Mouse (Mus musculus): Measurements from ENCODE around the gene Dolk. TPM values are rescaled to one million over a fixed set of nuclear protein-coding genes. Genes with fewer than 3 reads are reported as not detected.

The Dolk gene
- polyA plus RNA-seq, 1 experiment from 2014 or later: 21.5 TPM

DNA sequence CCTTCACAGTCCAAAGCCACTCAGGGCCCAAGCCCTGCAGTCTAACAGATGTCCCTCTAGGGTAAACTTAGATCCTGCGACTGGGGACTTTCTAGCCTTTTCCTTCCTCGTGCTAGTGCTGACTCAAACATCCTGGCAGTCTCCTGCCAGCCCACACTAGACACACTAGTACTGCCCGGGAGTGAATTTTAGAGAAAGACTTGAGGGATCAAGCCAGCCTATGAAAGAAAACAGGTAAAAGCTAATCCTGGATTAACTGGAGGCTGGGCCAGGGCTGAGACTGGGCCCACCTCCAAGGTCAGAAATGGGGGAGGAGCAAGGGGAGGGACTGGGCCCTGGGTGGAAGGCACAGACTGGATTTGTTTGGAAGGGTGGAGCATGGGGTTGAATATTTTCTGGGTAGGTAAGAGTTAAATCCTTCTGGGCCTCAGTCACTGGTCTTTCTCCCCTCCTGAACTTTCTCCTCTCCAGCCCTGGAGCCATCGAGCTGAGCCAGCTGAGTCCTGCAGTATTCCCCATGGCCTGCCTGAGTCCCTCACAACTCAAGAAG is 19.7 kb downstream of the Dolk start:
- ATAC-seq (replicated peaks; ENCODE audit: insufficient number of reproducible peaks, low FRiP score, low TSS enrichment, low read depth): peak; percentile 21; the same call in 1 of the 2 replicates
- Histone ChIP-seq H3K4me3 (ENCODE audit: low read depth, low read length) (no peak overlapping the region), H3K36me3 (replicated peaks; ENCODE audit: control insufficient read depth, insufficient read depth, low read depth, low read length) (no peaks in the 10 kb centered on the region; the same call in 1 of the 2 replicates), H3K4me1 (ENCODE audit: control insufficient read depth, insufficient read depth, low read length) (peaks cover 4% of the 10 kb centered on the region; the same call in 1 of the 2 replicates), H3K9ac (replicated peaks; ENCODE audit: low read length) (peak overlapping the region; percentile 1; the same call in 1 of the 2 replicates), H3K27me3 (ENCODE audit: control insufficient read depth, insufficient read depth, low read length) (no peaks in the 10 kb centered on the region), H3K4me2 (ENCODE audit: low read depth, low read length) (no peak overlapping the region), H3K9me3 (replicated peaks; ENCODE audit: control insufficient read depth, low read length) (no peaks in the 10 kb centered on the region), H3K27ac (replicated peaks; ENCODE audit: low read depth, low read length) (peak overlapping the region; percentile 63)
- 22% methylated on average over 4 of the region's 4 CpGs for WGBS
- peak; percentile 69 for DNase-seq (ENCODE audit: low spot score)

DNA sequence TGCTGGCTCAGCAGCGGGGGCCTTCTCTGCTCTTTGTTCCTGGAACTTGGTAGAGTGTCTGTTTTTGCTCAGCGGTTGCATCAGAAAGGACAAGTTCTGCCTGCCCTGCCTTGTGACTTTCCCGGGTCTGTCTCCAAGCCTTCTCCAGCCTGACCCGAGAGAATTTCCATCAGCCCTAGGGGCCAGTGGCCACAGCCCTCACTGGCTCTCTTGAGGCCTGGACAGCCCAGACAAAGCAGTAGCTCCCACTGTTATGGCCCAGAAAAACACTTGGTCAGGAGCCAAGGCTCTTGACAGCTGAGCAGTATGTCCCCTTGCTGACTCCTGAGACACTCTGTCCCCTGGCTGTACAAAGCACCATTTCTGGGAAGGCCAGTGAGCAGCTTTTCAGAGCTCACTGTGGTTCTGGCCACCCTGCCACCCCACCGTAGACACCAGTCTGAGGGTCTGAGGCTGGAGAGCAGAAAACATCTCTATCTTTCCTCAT is 20.3 kb downstream of the Dolk start, which contains the start of gene Phyhd1:
Phyhd1 (plus strand) TSS at position 437 of the 487 bp plus-strand sequence.
- peak within 1 kb of the TSS; percentile 63 for H3K27ac ChIP-seq (replicated peaks; ENCODE audit: low read depth, low read length)
- ATAC-seq (replicated peaks; ENCODE audit: insufficient number of reproducible peaks, low FRiP score, low TSS enrichment, low read depth): no peak
- H3K4me1 ChIP-seq (ENCODE audit: control insufficient read depth, insufficient read depth, low read length): peaks cover 4% of the 10 kb centered on the region; the same call in 1 of the 2 replicates
- no peaks in the 10 kb centered on the region for H3K9me3 ChIP-seq (replicated peaks; ENCODE audit: control insufficient read depth, low read length)
- no peaks in the 10 kb centered on the region for H3K27me3 ChIP-seq (ENCODE audit: control insufficient read depth, insufficient read depth, low read length)
- H3K4me3 ChIP-seq (ENCODE audit: low read depth, low read length): no peak within 1 kb of the TSS
- DNase-seq (ENCODE audit: low spot score): no peak
- H3K4me2 ChIP-seq (ENCODE audit: low read depth, low read length): no peak within 1 kb of the TSS
- 39% methylated on average over 5 of the region's 5 CpGs for WGBS
- H3K9ac ChIP-seq (replicated peaks; ENCODE audit: low read length): peak within 1 kb of the TSS; percentile 1
- no peaks in the 10 kb centered on the region; the same call in 1 of the 2 replicates for H3K36me3 ChIP-seq (replicated peaks; ENCODE audit: control insufficient read depth, insufficient read depth, low read depth, low read length)

DNA sequence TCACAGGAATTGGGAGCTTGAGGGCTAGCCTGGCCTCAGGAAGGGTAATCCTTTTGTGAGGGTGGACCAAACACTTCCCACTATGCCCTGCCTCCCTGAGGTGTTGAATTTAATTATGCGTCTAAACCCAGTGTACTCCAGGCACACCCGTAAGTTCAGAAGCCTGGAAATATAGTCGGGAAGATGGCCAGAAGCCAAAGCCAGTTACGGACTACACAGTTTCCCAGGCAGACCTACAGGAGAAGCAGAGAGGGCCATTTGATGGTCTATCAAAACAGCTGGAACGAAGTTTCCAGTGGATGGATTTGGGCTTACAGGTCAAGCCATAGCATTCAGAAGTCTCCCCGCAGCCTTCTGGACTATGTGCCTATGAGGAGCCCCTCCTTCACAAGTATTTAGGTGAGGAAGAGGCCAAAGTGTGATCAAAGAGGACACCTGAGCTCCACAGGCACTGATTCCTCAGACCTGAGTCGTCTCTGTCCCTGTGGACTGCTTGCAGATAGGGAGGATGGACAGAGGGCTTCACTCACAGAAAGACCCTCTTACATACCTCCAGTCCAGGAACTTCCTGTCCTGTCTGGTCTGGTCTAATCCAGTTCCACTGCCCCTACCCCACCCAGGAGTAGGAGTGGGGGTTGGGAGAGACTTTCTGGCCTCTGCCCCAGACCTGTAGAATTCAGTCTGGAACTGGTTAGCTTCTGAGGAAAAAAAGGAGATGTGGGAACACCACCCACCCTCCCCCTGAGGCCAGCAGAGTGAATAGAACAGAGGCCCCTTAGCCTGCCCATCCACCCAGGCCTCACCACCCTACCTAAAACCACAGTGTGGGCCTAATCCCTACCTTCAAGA is 21.2 kb downstream of the Dolk start:
- Histone ChIP-seq H3K4me2 (ENCODE audit: low read depth, low read length) (no peak overlapping the region), H3K36me3 (replicated peaks; ENCODE audit: control insufficient read depth, insufficient read depth, low read depth, low read length) (peaks cover 2% of the 10 kb centered on the region; the same call in 1 of the 2 replicates), H3K27me3 (ENCODE audit: control insufficient read depth, insufficient read depth, low read length) (no peaks in the 10 kb centered on the region), H3K9ac (replicated peaks; ENCODE audit: low read length) (no peak overlapping the region), H3K4me3 (ENCODE audit: low read depth, low read length) (no peak overlapping the region), H3K9me3 (replicated peaks; ENCODE audit: control insufficient read depth, low read length) (no peaks in the 10 kb centered on the region), H3K4me1 (ENCODE audit: control insufficient read depth, insufficient read depth, low read length) (peaks cover 4% of the 10 kb centered on the region; the same call in 1 of the 2 replicates), H3K27ac (replicated peaks; ENCODE audit: low read depth, low read length) (peak overlapping the region; percentile 63; the same call in 1 of the 2 replicates)
- ATAC-seq (replicated peaks; ENCODE audit: insufficient number of reproducible peaks, low FRiP score, low TSS enrichment, low read depth) (no peak), DNase-seq (ENCODE audit: low spot score) (peak; percentile 60)
- WGBS: 70% methylated on average over 7 of the region's 7 CpGs

DNA sequence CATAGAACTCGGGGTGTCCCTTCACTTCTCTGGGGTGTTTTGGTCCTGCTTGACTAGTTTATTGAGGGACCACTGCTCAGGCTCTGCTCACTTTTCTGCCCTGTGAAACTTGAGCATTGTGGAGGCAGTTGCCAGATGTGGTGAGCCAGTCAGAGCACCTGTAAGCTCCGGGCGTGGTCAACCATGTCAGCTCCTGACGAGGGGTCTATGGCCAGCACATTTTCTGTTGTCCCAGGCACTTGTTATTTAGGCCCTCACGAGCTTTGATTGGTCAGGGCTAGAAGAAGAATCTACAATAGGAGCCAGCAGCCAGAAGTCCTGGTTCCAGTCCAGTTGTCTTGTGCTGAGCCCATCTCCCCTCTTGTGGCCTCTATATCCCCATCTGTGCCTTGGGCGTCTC is 22.3 kb downstream of the Dolk start:
- Histone ChIP-seq H3K4me1 (ENCODE audit: control insufficient read depth, insufficient read depth, low read length) (peaks cover 4% of the 10 kb centered on the region; the same call in 1 of the 2 replicates), H3K36me3 (replicated peaks; ENCODE audit: control insufficient read depth, insufficient read depth, low read depth, low read length) (peaks cover 2% of the 10 kb centered on the region; the same call in 1 of the 2 replicates), H3K27me3 (ENCODE audit: control insufficient read depth, insufficient read depth, low read length) (no peaks in the 10 kb centered on the region), H3K27ac (replicated peaks; ENCODE audit: low read depth, low read length) (no peak overlapping the region), H3K9me3 (replicated peaks; ENCODE audit: control insufficient read depth, low read length) (no peaks in the 10 kb centered on the region), H3K9ac (replicated peaks; ENCODE audit: low read length) (no peak overlapping the region), H3K4me2 (ENCODE audit: low read depth, low read length) (no peak overlapping the region), H3K4me3 (ENCODE audit: low read depth, low read length) (no peak overlapping the region)
- WGBS: 88% methylated on average over 6 of the region's 6 CpGs
- no peak for ATAC-seq (replicated peaks; ENCODE audit: insufficient number of reproducible peaks, low FRiP score, low TSS enrichment, low read depth)
- no peak for DNase-seq (ENCODE audit: low spot score)

DNA sequence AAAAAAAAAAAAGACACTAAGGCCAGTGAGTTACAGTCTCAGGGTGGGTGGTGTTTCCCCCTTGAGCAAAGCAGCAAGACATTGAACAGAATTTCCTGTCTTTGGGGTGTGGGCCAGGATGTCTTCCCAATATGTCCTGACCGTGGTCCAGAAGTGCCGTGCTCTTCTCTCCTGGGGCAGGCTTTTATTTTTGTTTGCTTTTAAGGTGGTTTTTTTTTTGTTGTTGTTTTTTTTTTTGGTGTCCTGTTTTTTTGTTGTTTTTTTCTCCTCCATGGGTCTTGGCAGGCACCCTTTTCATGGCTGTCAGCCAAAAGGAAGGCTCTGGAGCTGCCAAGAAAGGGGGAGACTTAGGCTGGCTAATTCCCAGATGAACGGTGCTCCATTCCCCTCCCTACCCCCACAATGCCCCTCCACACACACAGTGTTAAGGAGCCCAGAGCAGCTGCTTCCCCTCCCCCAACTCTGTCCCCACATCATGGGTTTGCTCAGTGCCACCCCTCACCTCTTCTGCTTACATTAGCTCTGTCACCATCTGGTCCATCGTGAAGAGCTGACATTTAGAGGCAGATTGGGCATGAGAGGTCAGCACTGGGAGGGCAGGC is 23.2 kb downstream of the Dolk start:
- no peak for DNase-seq (ENCODE audit: low spot score)
- peaks cover 4% of the 10 kb centered on the region; the same call in 1 of the 2 replicates for H3K4me1 ChIP-seq (ENCODE audit: control insufficient read depth, insufficient read depth, low read length)
- no peak overlapping the region for H3K4me2 ChIP-seq (ENCODE audit: low read depth, low read length)
- H3K9me3 ChIP-seq (replicated peaks; ENCODE audit: control insufficient read depth, low read length): no peaks in the 10 kb centered on the region
- H3K27me3 ChIP-seq (ENCODE audit: control insufficient read depth, insufficient read depth, low read length): no peaks in the 10 kb centered on the region
- no peak overlapping the region for H3K27ac ChIP-seq (replicated peaks; ENCODE audit: low read depth, low read length)
- no peak overlapping the region for H3K4me3 ChIP-seq (ENCODE audit: low read depth, low read length)
- H3K36me3 ChIP-seq (replicated peaks; ENCODE audit: control insufficient read depth, insufficient read depth, low read depth, low read length): peaks cover 2% of the 10 kb centered on the region
- no peak for ATAC-seq (replicated peaks; ENCODE audit: insufficient number of reproducible peaks, low FRiP score, low TSS enrichment, low read depth)
- no peak overlapping the region for H3K9ac ChIP-seq (replicated peaks; ENCODE audit: low read length)
- 77% methylated on average over 4 of the region's 4 CpGs for WGBS

DNA sequence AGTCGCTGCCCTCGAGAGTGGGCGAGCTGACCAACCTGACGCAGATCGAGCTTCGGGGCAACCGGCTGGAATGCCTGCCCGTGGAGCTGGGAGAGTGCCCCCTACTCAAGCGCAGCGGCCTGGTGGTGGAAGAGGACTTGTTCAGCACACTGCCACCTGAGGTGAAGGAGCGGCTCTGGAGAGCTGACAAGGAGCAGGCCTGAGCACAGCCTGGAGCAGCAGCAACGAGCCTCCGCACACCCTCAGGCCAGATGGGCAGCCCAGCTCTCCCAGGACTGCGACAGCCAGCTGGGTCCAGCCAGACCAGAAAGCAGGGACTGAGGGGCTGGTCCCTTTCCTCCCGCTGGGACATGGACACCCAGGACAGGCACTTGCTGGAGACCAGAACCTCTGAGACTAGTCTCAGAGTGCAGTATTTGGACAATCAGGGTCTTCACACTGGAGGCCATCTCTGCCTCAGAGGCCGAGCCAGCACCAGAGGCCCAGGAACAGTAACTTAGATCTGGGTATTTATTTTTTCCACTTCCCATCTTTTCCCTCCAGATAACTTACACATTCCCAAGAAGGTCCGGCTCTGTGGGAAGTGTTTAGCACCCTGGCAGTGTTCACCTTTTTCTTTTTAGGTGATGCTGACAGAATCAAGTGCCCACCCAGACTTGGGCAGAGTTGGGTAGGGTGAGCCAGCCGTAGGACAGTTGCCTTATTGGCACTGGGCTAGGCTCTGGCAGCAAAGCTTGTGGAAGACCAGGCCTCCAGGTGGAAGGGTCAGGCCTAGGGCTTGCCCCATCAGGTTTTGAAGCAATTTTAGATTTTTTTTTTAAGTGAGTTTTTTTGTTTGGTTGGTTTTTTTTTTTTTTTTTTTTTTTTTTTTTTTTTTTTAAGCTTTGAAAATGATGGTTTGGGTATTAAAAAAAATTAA is 24.0 kb downstream of the Dolk start:
- DNase-seq (ENCODE audit: low spot score) (no peak), ATAC-seq (replicated peaks; ENCODE audit: insufficient number of reproducible peaks, low FRiP score, low TSS enrichment, low read depth) (no peak)
- Histone ChIP-seq H3K4me2 (ENCODE audit: low read depth, low read length) (no peak overlapping the region), H3K9ac (replicated peaks; ENCODE audit: low read length) (no peak overlapping the region), H3K27me3 (ENCODE audit: control insufficient read depth, insufficient read depth, low read length) (no peaks in the 10 kb centered on the region), H3K4me1 (ENCODE audit: control insufficient read depth, insufficient read depth, low read length) (peaks cover 4% of the 10 kb centered on the region; the same call in 1 of the 2 replicates), H3K9me3 (replicated peaks; ENCODE audit: control insufficient read depth, low read length) (no peaks in the 10 kb centered on the region), H3K27ac (replicated peaks; ENCODE audit: low read depth, low read length) (no peak overlapping the region), H3K4me3 (ENCODE audit: low read depth, low read length) (no peak overlapping the region), H3K36me3 (replicated peaks; ENCODE audit: control insufficient read depth, insufficient read depth, low read depth, low read length) (peaks cover 5% of the 10 kb centered on the region)
- whole genome bisulfite sequencing: 89% methylated on average over 18 of the region's 18 CpGs

DNA sequence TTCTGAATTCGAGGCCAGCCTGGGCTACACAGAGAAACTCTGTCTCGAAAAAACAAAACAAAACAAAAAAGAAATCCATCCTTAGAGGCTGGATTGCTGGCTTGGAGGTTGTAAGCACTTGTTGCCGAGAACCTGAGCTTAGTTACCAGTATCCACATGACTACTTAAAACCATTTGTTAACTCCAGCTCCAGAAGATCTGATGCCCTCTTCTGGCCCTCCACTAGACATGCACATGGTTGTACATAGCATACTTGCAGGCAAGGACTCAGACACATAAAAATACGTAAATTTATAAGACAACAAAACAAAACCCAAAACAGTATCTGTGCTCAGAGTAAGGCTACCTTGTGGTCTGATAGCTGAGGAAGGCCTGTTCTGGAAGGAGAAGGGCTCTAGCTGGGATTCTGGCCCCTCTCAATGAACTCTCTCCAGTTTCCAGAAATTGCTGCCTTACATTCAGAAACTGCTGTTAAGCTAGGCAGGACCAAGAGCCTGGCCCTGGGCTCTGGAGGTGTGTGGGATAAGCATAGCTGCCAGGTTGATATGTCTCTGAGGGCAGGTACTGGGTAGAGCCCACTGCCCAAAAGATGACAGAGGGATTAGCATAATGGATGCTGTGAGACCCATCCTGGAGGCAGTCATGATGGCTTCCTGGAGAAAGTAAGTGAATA is 24.9 kb downstream of the Dolk start:
- no peak overlapping the region for H3K4me3 ChIP-seq (ENCODE audit: low read depth, low read length)
- peaks cover 14% of the 10 kb centered on the region for H3K36me3 ChIP-seq (replicated peaks; ENCODE audit: control insufficient read depth, insufficient read depth, low read depth, low read length)
- H3K4me2 ChIP-seq (ENCODE audit: low read depth, low read length): no peak overlapping the region
- H3K9ac ChIP-seq (replicated peaks; ENCODE audit: low read length): no peak overlapping the region
- H3K4me1 ChIP-seq (ENCODE audit: control insufficient read depth, insufficient read depth, low read length): peaks cover 4% of the 10 kb centered on the region; the same call in 1 of the 2 replicates
- WGBS: 93% methylated on average over 4 of the region's 4 CpGs
- ATAC-seq (replicated peaks; ENCODE audit: insufficient number of reproducible peaks, low FRiP score, low TSS enrichment, low read depth) (no peak), DNase-seq (ENCODE audit: low spot score) (no peak)
- no peaks in the 10 kb centered on the region for H3K9me3 ChIP-seq (replicated peaks; ENCODE audit: control insufficient read depth, low read length)
- no peaks in the 10 kb centered on the region for H3K27me3 ChIP-seq (ENCODE audit: control insufficient read depth, insufficient read depth, low read length)
- no peak overlapping the region for H3K27ac ChIP-seq (replicated peaks; ENCODE audit: low read depth, low read length)

Data from embryonic facial prominence, embryonic 11.5 days (tissue).